In genomic region chr1:90497568-90497967, GRCm38 (mm10) we compare ENCODE assay signal across 13 mouse cellular contexts.
DNase-seq lines count a peak whose midpoint lies in the region; ATAC-seq and TF ChIP-seq lines count a peak whose summit lies in the region.
"Had no signal": no experiment of that assay in that cellular context is flagged by ENCODE, and none has a peak within 500 bp of the region (broad histone marks: within the 10 kb centered on the region; RNA-seq: fewer than 3 reads in every experiment).

No protein-coding gene starts in this region.

- H3K9me3 ChIP-seq in heart, postnatal 0 days (replicated peaks; ENCODE audit: control insufficient read depth, low read length) = no peaks in the 10 kb centered on the region
- no peaks in the 10 kb centered on the region for H3K9me3 ChIP-seq in hindbrain, embryonic 11.5 days (ENCODE audit: control insufficient read depth, low read length)
- H3K9me3 ChIP-seq: embryonic facial prominence, embryonic 15.5 days; liver, embryonic 15.5 days had no signal

- intact Hi-C loops in left cerebral cortex, adult 2 months (cut with DNase I) = no loop called here

- H3K4me1 ChIP-seq in heart, postnatal 0 days (ENCODE audit: control insufficient read depth, insufficient read depth) = no peaks in the 10 kb centered on the region
- H3K4me1 ChIP-seq in hindbrain, embryonic 11.5 days (replicated peaks; ENCODE audit: control insufficient read depth, insufficient read depth, low read length) = no peaks in the 10 kb centered on the region
- H3K4me1 ChIP-seq: liver, embryonic 15.5 days had no signal

- H3K27ac ChIP-seq in heart, postnatal 0 days (ENCODE audit: low read depth) = no peak overlapping the region
- no peak overlapping the region for H3K27ac ChIP-seq in left cerebral cortex, adult 2 months
- no peak overlapping the region for H3K27ac ChIP-seq in hindbrain, embryonic 11.5 days (ENCODE audit: low read depth, low read length)
- H3K27ac ChIP-seq: embryonic facial prominence, embryonic 15.5 days; heart, embryonic 13.5 days; kidney, postnatal 0 days; liver, embryonic 15.5 days had no signal

- H3K27me3 ChIP-seq in heart, postnatal 0 days (ENCODE audit: control insufficient read depth, insufficient read depth, low read length) = no peaks in the 10 kb centered on the region
- H3K27me3 ChIP-seq in hindbrain, embryonic 11.5 days (ENCODE audit: control insufficient read depth, insufficient read depth, low read length) = no peaks in the 10 kb centered on the region; the same call in 1 of the 2 replicates
- H3K27me3 ChIP-seq: embryonic facial prominence, embryonic 15.5 days; liver, embryonic 15.5 days had no signal

- DNase-seq in kidney, adult 11 months = peak; percentile 31
- no peak for DNase-seq in kidney, postnatal 4 days
- DNase-seq in adrenal gland, postnatal 10 days = peak; percentile 82
- DNase-seq in heart, postnatal 0 days (ENCODE audit: low spot score) = no peak
- DNase-seq in lung, postnatal 25 days (ENCODE audit: low spot score) = peak; percentile 78
- DNase-seq in left cerebral cortex, adult 2 months (ENCODE audit: extremely low spot score in 1 of 2, low spot score in 2 of 2) = no peak
- no peak for DNase-seq in hindbrain, embryonic 11.5 days (ENCODE audit: low spot score)
- DNase-seq: cerebellum, adult 2 months had no signal

- no peak overlapping the region for H3K4me2 ChIP-seq in heart, postnatal 0 days (ENCODE audit: low read depth, low read length)
- H3K4me2 ChIP-seq in hindbrain, embryonic 11.5 days (replicated peaks; ENCODE audit: low read depth, low read length) = no peak overlapping the region
- H3K4me2 ChIP-seq: embryonic facial prominence, embryonic 15.5 days; heart, embryonic 13.5 days; liver, embryonic 15.5 days had no signal

- no peak for TF ChIP-seq EP300 in heart, postnatal 0 days (IDR thresholded peaks at IDR 0.05; ENCODE audit: low read depth)

- TF ChIP-seq CTCF in heart, postnatal 0 days (IDR thresholded peaks at IDR 0.05; ENCODE audit: low read depth) = no peak
- no peak for TF ChIP-seq CTCF in left cerebral cortex, adult 2 months (IDR thresholded peaks at IDR 0.05)

- H3K4me3 ChIP-seq in heart, postnatal 0 days (ENCODE audit: low read depth, low read length) = no peak overlapping the region
- H3K4me3 ChIP-seq in left cerebral cortex, adult 2 months = no peak overlapping the region
- H3K4me3 ChIP-seq in hindbrain, embryonic 11.5 days (ENCODE audit: low read depth, low read length) = no peak overlapping the region
- H3K4me3 ChIP-seq: embryonic facial prominence, embryonic 15.5 days; heart, embryonic 13.5 days; liver, embryonic 15.5 days had no signal

- H3K36me3 ChIP-seq in heart, postnatal 0 days (replicated peaks; ENCODE audit: control insufficient read depth, insufficient read depth, low read length) = no peaks in the 10 kb centered on the region
- no peaks in the 10 kb centered on the region for H3K36me3 ChIP-seq in hindbrain, embryonic 11.5 days (ENCODE audit: control insufficient read depth, insufficient read depth, low read length)
- H3K36me3 ChIP-seq: embryonic facial prominence, embryonic 15.5 days; heart, embryonic 13.5 days; liver, embryonic 15.5 days had no signal

- peak; percentile 36 for ATAC-seq in heart, postnatal 0 days (ENCODE audit: insufficient read depth, low read depth)
- ATAC-seq in hindbrain, embryonic 11.5 days (ENCODE audit: low FRiP score) = no peak
- no peak for ATAC-seq in megakaryocyte progenitor cell, adult 5-6 weeks (replicated peaks; ENCODE audit: poor library complexity)

- no peak overlapping the region for H3K9ac ChIP-seq in heart, postnatal 0 days (replicated peaks; ENCODE audit: low read depth, low read length)
- H3K9ac ChIP-seq in hindbrain, embryonic 11.5 days (ENCODE audit: low read depth, low read length) = no peak overlapping the region
- H3K9ac ChIP-seq: embryonic facial prominence, embryonic 15.5 days; heart, embryonic 13.5 days; liver, embryonic 15.5 days had no signal

Comparison
In these comparisons a context has a peak if more than half of its experiments do, and no peak if none do; other contexts are left out.
1. DNase-seq: peak in kidney, adult 11 months (single experiment), adrenal gland, postnatal 10 days (single experiment) and lung, postnatal 25 days (single experiment); none in kidney, postnatal 4 days (0 of 2), heart, postnatal 0 days (single experiment), left cerebral cortex, adult 2 months (0 of 2) and hindbrain, embryonic 11.5 days (single experiment).